Mouse (Mus musculus): ENCODE data around the gene Lmtk2. TPM values are rescaled to one million over a fixed set of nuclear protein-coding genes. Genes with fewer than 3 reads are reported as not detected.
A peak's percentile ranks its signal among the peaks of the same experiment; 100 is the strongest.

Lmtk2 gene
- total and polyA plus RNA-seq, 2 experiments from 2014 or later: 2.5 to 19.5 TPM

GRCm38 (mm10) chr5:144192673-144193072 is 92.4 kb downstream of the Lmtk2 start:
- no peak for DNase-seq (ENCODE audit: low spot score)
- Histone ChIP-seq H3K4me2 (ENCODE audit: low read depth, low read length) (no peak overlapping the region), H3K27me3 (ENCODE audit: control insufficient read depth, insufficient read depth, low read length) (no peaks in the 10 kb centered on the region), H3K9me3 (replicated peaks; ENCODE audit: control insufficient read depth, low read length) (no peaks in the 10 kb centered on the region), H3K9ac (replicated peaks; ENCODE audit: low read depth, low read length) (no peak overlapping the region), H3K36me3 (replicated peaks; ENCODE audit: control insufficient read depth, insufficient read depth, low read length) (0 out of 2 replicates have a peak, but pooled peaks cover 2% of the 10 kb centered on the region), H3K27ac (ENCODE audit: low read depth) (no peak overlapping the region), H3K4me1 (ENCODE audit: control insufficient read depth, insufficient read depth) (peaks cover 8% of the 10 kb centered on the region), H3K4me3 (ENCODE audit: low read depth, low read length) (no peak overlapping the region)
- ATAC-seq (ENCODE audit: insufficient read depth, low read depth): no peak
- TF ChIP-seq EP300 (IDR thresholded peaks at IDR 0.05; ENCODE audit: low read depth): no peak
- TF ChIP-seq CTCF (IDR thresholded peaks at IDR 0.05; ENCODE audit: low read depth): no peak
- WGBS: 72% methylated on average over 6 of the region's 6 CpGs

DNA sequence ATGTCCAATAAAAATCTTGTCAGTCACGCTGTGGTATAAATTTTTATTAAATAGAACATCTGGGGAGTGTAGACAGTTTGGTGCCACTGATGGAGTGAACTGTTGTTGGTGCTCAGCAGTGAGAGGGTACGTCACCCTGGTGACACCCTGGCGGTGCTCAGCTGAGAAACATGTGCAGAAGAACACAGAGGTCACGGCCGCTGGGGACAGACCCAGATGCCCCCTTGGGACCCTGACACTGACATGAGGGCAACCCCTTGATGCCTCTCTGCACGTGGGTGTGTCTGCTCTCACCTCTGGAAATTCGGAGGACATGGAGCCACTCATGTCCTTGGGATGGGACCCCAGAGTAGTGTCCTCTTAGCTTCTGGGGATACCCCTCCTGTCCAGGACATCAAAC is 94.2 kb downstream of the Lmtk2 start:
- no peaks in the 10 kb centered on the region for H3K27me3 ChIP-seq (ENCODE audit: control insufficient read depth, insufficient read depth, low read length)
- DNase-seq (ENCODE audit: low spot score) (no peak), ATAC-seq (ENCODE audit: insufficient read depth, low read depth) (no peak)
- H3K4me2 ChIP-seq (ENCODE audit: low read depth, low read length): no peak overlapping the region
- H3K9me3 ChIP-seq (replicated peaks; ENCODE audit: control insufficient read depth, low read length): no peaks in the 10 kb centered on the region
- H3K9ac ChIP-seq (replicated peaks; ENCODE audit: low read depth, low read length): no peak overlapping the region
- peaks cover 10% of the 10 kb centered on the region; the same call in 1 of the 2 replicates for H3K36me3 ChIP-seq (replicated peaks; ENCODE audit: control insufficient read depth, insufficient read depth, low read length)
- no peak overlapping the region for H3K4me3 ChIP-seq (ENCODE audit: low read depth, low read length)
- no peak for TF ChIP-seq EP300 (IDR thresholded peaks at IDR 0.05; ENCODE audit: low read depth)
- no peak overlapping the region for H3K27ac ChIP-seq (ENCODE audit: low read depth)
- WGBS: 77% methylated on average over 7 of the region's 7 CpGs
- peaks cover 4% of the 10 kb centered on the region for H3K4me1 ChIP-seq (ENCODE audit: control insufficient read depth, insufficient read depth)

- H3K36me3 ChIP-seq (replicated peaks; ENCODE audit: control insufficient read depth, insufficient read depth, low read length): peaks cover 10% of the 10 kb centered on the region; the same call in 1 of the 2 replicates
- H3K4me2 ChIP-seq (ENCODE audit: low read depth, low read length): no peak overlapping the region
- H3K4me1 ChIP-seq (ENCODE audit: control insufficient read depth, insufficient read depth): no peaks in the 10 kb centered on the region
- H3K9ac ChIP-seq (replicated peaks; ENCODE audit: low read depth, low read length): no peak overlapping the region
- no peaks in the 10 kb centered on the region for H3K9me3 ChIP-seq (replicated peaks; ENCODE audit: control insufficient read depth, low read length)
- no peak for DNase-seq (ENCODE audit: low spot score)
- WGBS: 80% methylated on average over 8 of the region's 8 CpGs
- no peak overlapping the region for H3K4me3 ChIP-seq (ENCODE audit: low read depth, low read length)
- H3K27ac ChIP-seq (ENCODE audit: low read depth): no peak overlapping the region
- H3K27me3 ChIP-seq (ENCODE audit: control insufficient read depth, insufficient read depth, low read length): no peaks in the 10 kb centered on the region
- TF ChIP-seq EP300 (IDR thresholded peaks at IDR 0.05; ENCODE audit: low read depth): no peak
- no peak for TF ChIP-seq CTCF (IDR thresholded peaks at IDR 0.05; ENCODE audit: low read depth)
- ATAC-seq (ENCODE audit: insufficient read depth, low read depth): no peak
These were observed 95.3 kb downstream of the Lmtk2 start for GRCm38 (mm10) chr5:144195567-144195966.

DNA sequence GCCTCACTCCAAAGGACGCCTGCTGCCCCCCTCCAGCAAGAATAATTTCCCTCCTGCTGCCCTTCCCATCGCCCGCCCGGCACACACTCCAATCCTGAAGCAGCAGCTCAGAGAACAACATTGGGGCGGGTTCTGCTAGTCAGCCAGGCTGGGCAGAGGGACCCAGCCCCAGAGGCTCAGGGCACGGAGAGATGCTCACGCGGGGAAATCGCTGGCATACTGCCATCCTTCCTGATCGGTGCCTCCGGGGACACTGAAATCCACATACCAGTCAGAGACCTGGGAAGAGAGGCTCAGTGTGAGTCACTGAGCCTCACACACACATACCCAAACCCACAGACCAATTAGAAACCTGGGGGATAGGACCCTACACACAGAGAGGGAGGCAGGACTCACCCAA is 100.4 kb downstream of the Lmtk2 start:
- Histone ChIP-seq H3K9me3 (replicated peaks; ENCODE audit: control insufficient read depth, low read length) (no peaks in the 10 kb centered on the region), H3K36me3 (replicated peaks; ENCODE audit: control insufficient read depth, insufficient read depth, low read length) (peaks cover 41% of the 10 kb centered on the region), H3K27ac (ENCODE audit: low read depth) (no peak overlapping the region), H3K27me3 (ENCODE audit: control insufficient read depth, insufficient read depth, low read length) (no peaks in the 10 kb centered on the region), H3K4me3 (ENCODE audit: low read depth, low read length) (no peak overlapping the region), H3K4me2 (ENCODE audit: low read depth, low read length) (no peak overlapping the region), H3K9ac (replicated peaks; ENCODE audit: low read depth, low read length) (no peak overlapping the region), H3K4me1 (ENCODE audit: control insufficient read depth, insufficient read depth) (no peaks in the 10 kb centered on the region)
- WGBS: 64% methylated on average over 11 of the region's 11 CpGs
- ATAC-seq (ENCODE audit: insufficient read depth, low read depth): no peak
- TF ChIP-seq CTCF (IDR thresholded peaks at IDR 0.05; ENCODE audit: low read depth) (no peak), EP300 (IDR thresholded peaks at IDR 0.05; ENCODE audit: low read depth) (no peak)
- no peak for DNase-seq (ENCODE audit: low spot score)

GRCm38 (mm10) chr5:144202430-144202829 is 102.2 kb downstream of the Lmtk2 start:
- no peak for ATAC-seq (ENCODE audit: insufficient read depth, low read depth)
- Histone ChIP-seq H3K9me3 (replicated peaks; ENCODE audit: control insufficient read depth, low read length) (no peaks in the 10 kb centered on the region), H3K4me3 (ENCODE audit: low read depth, low read length) (no peak overlapping the region), H3K27me3 (ENCODE audit: control insufficient read depth, insufficient read depth, low read length) (no peaks in the 10 kb centered on the region), H3K27ac (ENCODE audit: low read depth) (no peak overlapping the region), H3K4me2 (ENCODE audit: low read depth, low read length) (no peak overlapping the region), H3K36me3 (replicated peaks; ENCODE audit: control insufficient read depth, insufficient read depth, low read length) (peaks cover 51% of the 10 kb centered on the region), H3K4me1 (ENCODE audit: control insufficient read depth, insufficient read depth) (no peaks in the 10 kb centered on the region), H3K9ac (replicated peaks; ENCODE audit: low read depth, low read length) (no peak overlapping the region)
- no peak for TF ChIP-seq EP300 (IDR thresholded peaks at IDR 0.05; ENCODE audit: low read depth)
- 0 out of 2 replicates have a peak, but pooled peaks have one; percentile 22 for TF ChIP-seq CTCF (IDR thresholded peaks at IDR 0.05; ENCODE audit: low read depth)
- WGBS: 95% methylated on average over 6 of the region's 6 CpGs
- no peak for DNase-seq (ENCODE audit: low spot score)

DNA sequence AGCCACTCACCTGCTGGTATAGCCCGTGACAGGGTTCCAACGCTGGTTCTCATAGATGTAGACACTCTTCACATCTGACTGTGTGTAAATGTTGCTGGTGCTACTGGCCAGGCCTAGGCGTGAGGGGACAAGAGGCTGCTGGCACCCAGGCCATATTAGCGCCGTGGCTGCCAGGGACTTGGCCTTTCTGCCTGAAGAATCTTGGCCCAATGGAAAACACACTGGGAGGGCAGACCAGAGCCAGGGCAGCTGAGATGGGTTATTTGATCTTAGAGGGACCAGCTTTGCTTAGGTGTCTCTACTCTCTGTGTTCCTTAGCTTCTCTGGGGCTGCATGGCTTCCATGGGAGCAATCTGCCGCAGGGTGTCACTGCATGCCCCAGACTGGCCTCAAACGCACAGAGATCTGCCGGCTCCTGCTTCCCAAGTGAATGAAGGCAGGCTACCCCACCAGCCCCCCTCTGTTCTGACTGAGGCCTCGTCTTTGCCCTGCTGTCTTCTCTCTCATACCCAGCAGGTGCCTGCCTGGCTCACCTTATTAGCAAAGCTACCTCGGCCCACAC is 103.2 kb downstream of the Lmtk2 start:
- 84% methylated on average over 10 of the region's 10 CpGs for WGBS

More for the DNA sequence above, 103.2 kb downstream of the Lmtk2 start:
- TF ChIP-seq CTCF (IDR thresholded peaks at IDR 0.05; ENCODE audit: low read depth) (no peak), EP300 (IDR thresholded peaks at IDR 0.05; ENCODE audit: low read depth) (no peak)
- DNase-seq (ENCODE audit: low spot score) (no peak), ATAC-seq (ENCODE audit: insufficient read depth, low read depth) (no peak)
- H3K4me1 ChIP-seq (ENCODE audit: control insufficient read depth, insufficient read depth): no peaks in the 10 kb centered on the region
- H3K9ac ChIP-seq (replicated peaks; ENCODE audit: low read depth, low read length): no peak overlapping the region
- no peaks in the 10 kb centered on the region for H3K9me3 ChIP-seq (replicated peaks; ENCODE audit: control insufficient read depth, low read length)
- peaks cover 51% of the 10 kb centered on the region for H3K36me3 ChIP-seq (replicated peaks; ENCODE audit: control insufficient read depth, insufficient read depth, low read length)
- H3K4me3 ChIP-seq (ENCODE audit: low read depth, low read length): no peak overlapping the region
- no peak overlapping the region for H3K4me2 ChIP-seq (ENCODE audit: low read depth, low read length)
- no peaks in the 10 kb centered on the region for H3K27me3 ChIP-seq (ENCODE audit: control insufficient read depth, insufficient read depth, low read length)
- H3K27ac ChIP-seq (ENCODE audit: low read depth): no peak overlapping the region
